11 mouse cellular contexts compared by ENCODE assay signal in the genomic region with DNA sequence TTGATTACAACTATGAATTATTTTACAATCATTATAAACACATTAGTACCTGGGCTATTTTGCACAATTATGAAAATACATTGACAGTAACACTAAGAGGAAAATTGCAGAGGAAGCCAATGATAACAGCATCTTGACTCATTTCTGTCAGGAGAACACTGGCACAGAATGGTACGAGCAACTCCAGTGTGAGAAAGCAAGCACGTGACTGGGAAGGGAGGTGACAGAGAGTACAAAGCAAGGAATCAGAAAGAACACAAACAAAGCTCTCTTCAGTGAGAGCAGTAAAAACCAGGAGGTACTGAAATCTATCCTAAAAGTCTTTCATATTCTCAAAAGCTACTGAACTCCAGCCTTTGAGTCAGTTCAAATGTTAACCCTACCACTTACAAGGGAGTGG. TPM values are rescaled to one million over a fixed set of nuclear protein-coding genes. Genes with fewer than 3 reads are reported as not detected.
DNase-seq lines count a peak whose midpoint lies in the region; ATAC-seq and TF ChIP-seq lines count a peak whose summit lies in the region.
"Had no signal": no experiment of that assay in that cellular context is flagged by ENCODE, and none has a peak within 500 bp of the region (broad histone marks: within the 10 kb centered on the region; RNA-seq: fewer than 3 reads in every experiment).

No protein-coding gene starts in this region.

- no peak for TF ChIP-seq CTCF in C2C12 (IDR thresholded peaks at IDR 0.05; ENCODE audit: control insufficient read depth, insufficient read depth, insufficient read length)

- H3K4me2 ChIP-seq in heart, embryonic 13.5 days = no peak overlapping the region
- H3K4me2 ChIP-seq in heart, embryonic 16.5 days (ENCODE audit: low read depth, low read length) = no peak overlapping the region
- H3K4me2 ChIP-seq: embryonic facial prominence, embryonic 13.5 days; liver, embryonic 12.5 days had no signal

- H3K4me3 ChIP-seq in heart, embryonic 13.5 days = no peak overlapping the region
- no peak overlapping the region for H3K4me3 ChIP-seq in C2C12 (ENCODE audit: insufficient read depth, poor library complexity, severe bottlenecking)
- no peak overlapping the region for H3K4me3 ChIP-seq in heart, embryonic 16.5 days (ENCODE audit: low read length)
- H3K4me3 ChIP-seq in midbrain, embryonic 10.5 days = no peak overlapping the region
- H3K4me3 ChIP-seq: embryonic facial prominence, embryonic 13.5 days; liver, embryonic 12.5 days had no signal

- peaks cover 5% of the 10 kb centered on the region; the same call in 1 of the 2 replicates for H3K36me3 ChIP-seq in heart, embryonic 13.5 days
- no peaks in the 10 kb centered on the region for H3K36me3 ChIP-seq in C2C12 (ENCODE audit: control insufficient read depth, insufficient read depth)
- H3K36me3 ChIP-seq in heart, embryonic 16.5 days (ENCODE audit: control insufficient read depth, insufficient read depth) = no peaks in the 10 kb centered on the region
- H3K36me3 ChIP-seq in midbrain, embryonic 10.5 days = peaks cover 28% of the 10 kb centered on the region
- H3K36me3 ChIP-seq: liver, embryonic 12.5 days had no signal

- peaks cover 2% of the 10 kb centered on the region for H3K79me3 ChIP-seq in C2C12 (ENCODE audit: low read depth)

- no peak for DNase-seq in heart, postnatal 14 days
- peak; percentile 50 for DNase-seq in 3T3-L1 (ENCODE audit: low read depth, low spot score)
- no peak for DNase-seq in midbrain, embryonic 10.5 days (ENCODE audit: low spot score)

- no peaks in the 10 kb centered on the region for H3K9me3 ChIP-seq in heart, embryonic 13.5 days
- no peaks in the 10 kb centered on the region for H3K9me3 ChIP-seq in heart, embryonic 16.5 days (replicated peaks; ENCODE audit: control insufficient read depth, low read length)
- H3K9me3 ChIP-seq in midbrain, embryonic 10.5 days (replicated peaks) = no peaks in the 10 kb centered on the region
- H3K9me3 ChIP-seq: embryonic facial prominence, embryonic 13.5 days; liver, embryonic 12.5 days had no signal

- H3K79me2 ChIP-seq in C2C12 (ENCODE audit: control insufficient read depth, insufficient read depth) = peaks cover 6% of the 10 kb centered on the region

- WGBS in heart, embryonic 13.5 days = 13% methylated on average over 2 of the region's 2 CpGs
- 15% methylated on average over 2 of the region's 2 CpGs for WGBS in heart, embryonic 16.5 days
- 41% methylated on average over 2 of the region's 2 CpGs for WGBS in midbrain, embryonic 10.5 days

- no peak overlapping the region for H3K9ac ChIP-seq in heart, embryonic 13.5 days
- H3K9ac ChIP-seq in heart, embryonic 16.5 days (ENCODE audit: low read length) = no peak overlapping the region
- H3K9ac ChIP-seq: embryonic facial prominence, embryonic 13.5 days; liver, embryonic 12.5 days had no signal

- H3K27ac ChIP-seq in heart, embryonic 13.5 days (replicated peaks) = peak overlapping the region; percentile 34; the same call in 1 of the 2 replicates
- no peak overlapping the region for H3K27ac ChIP-seq in heart, embryonic 16.5 days (ENCODE audit: low read length)
- no peak overlapping the region for H3K27ac ChIP-seq in midbrain, embryonic 10.5 days (replicated peaks)
- H3K27ac ChIP-seq: embryonic facial prominence, embryonic 13.5 days; liver, embryonic 12.5 days had no signal

- H3K4me1 ChIP-seq in heart, embryonic 13.5 days = peaks cover 23% of the 10 kb centered on the region
- H3K4me1 ChIP-seq in heart, embryonic 16.5 days (ENCODE audit: control insufficient read depth, insufficient read depth, low read length) = peaks cover 9% of the 10 kb centered on the region
- 0 out of 2 replicates have a peak, but pooled peaks cover 2% of the 10 kb centered on the region for H3K4me1 ChIP-seq in midbrain, embryonic 10.5 days
- H3K4me1 ChIP-seq: embryonic facial prominence, embryonic 13.5 days had no signal

- intact Hi-C loops in heart, postnatal 14 days (cut with DNase I) = loop anchor here (5.0 kb wide), 1 partner anchor 39 kb away; no protein-coding TSS in a partner anchor

- no peaks in the 10 kb centered on the region for H3K27me3 ChIP-seq in heart, embryonic 13.5 days (replicated peaks)
- H3K27me3 ChIP-seq in C2C12 (ENCODE audit: control insufficient read depth, insufficient read depth, insufficient read length) = no peaks in the 10 kb centered on the region
- H3K27me3 ChIP-seq in heart, embryonic 16.5 days (ENCODE audit: control insufficient read depth, insufficient read depth, low read length) = no peaks in the 10 kb centered on the region
- H3K27me3 ChIP-seq in midbrain, embryonic 10.5 days (ENCODE audit: low read depth, poor library complexity, severe bottlenecking) = no peaks in the 10 kb centered on the region
- H3K27me3 ChIP-seq: embryonic facial prominence, embryonic 13.5 days; liver, embryonic 12.5 days had no signal

- H3ac ChIP-seq in C2C12 (ENCODE audit: control insufficient read depth, insufficient read length, low read depth) = no peak overlapping the region

- ATAC-seq in heart, embryonic 13.5 days (ENCODE audit: extremely low read depth, insufficient number of reproducible peaks, low FRiP score, low TSS enrichment) = no peak
- ATAC-seq in heart, embryonic 16.5 days (replicated peaks; ENCODE audit: extremely low read depth, insufficient read depth, low FRiP score) = peak; percentile 65; the same call in 1 of the 2 replicates
- ATAC-seq in cerebellum, adult (ENCODE audit: insufficient number of reproducible peaks, low FRiP score, low TSS enrichment) = no peak
- ATAC-seq: hindbrain, embryonic 16.5 days; liver, embryonic 12.5 days; midbrain, embryonic 16.5 days had no signal

TF ChIP-seq in C2C12, 6 proteins besides CTCF, POLR2A, EP300 and RAD21:
- TF ChIP-seq CEBPB (IDR thresholded peaks at IDR 0.05; ENCODE audit: low read depth) (no peak), USF1 (IDR thresholded peaks at IDR 0.05; ENCODE audit: low read depth) (peak; percentile 81), MYOG (IDR thresholded peaks at IDR 0.05; ENCODE audit: control insufficient read depth, extremely low read depth, insufficient read length) (no peak), MYOD1 (IDR thresholded peaks at IDR 0.05; ENCODE audit: control insufficient read depth, insufficient read length, low read depth) (no peak), MAX (IDR thresholded peaks at IDR 0.05) (no peak), FOSL1 (IDR thresholded peaks at IDR 0.05; ENCODE audit: insufficient read depth, low read length, poor library complexity, severe bottlenecking) (no peak)

RNA-seq across cellular contexts. Expression of gene Usp54, which starts 24.4 kb away (rescaled TPM):
- 3.9 and 5.5 TPM in 2 replicates for polyA plus RNA-seq in heart, embryonic 13.5 days (2015; fragmentation: Nextera tagmentation; extraction: Ambion mirVana)
- total RNA-seq in heart, postnatal 14 days (2021) = 10 to 100 TPM; 12.6 to 16.6 TPM
- polyA plus RNA-seq in C2C12 (2012; fragmentation: generic; extraction: Trizol) = 3.3 TPM
- polyA plus RNA-seq in heart, embryonic 16.5 days (2015; fragmentation: Nextera tagmentation; extraction: Ambion mirVana) = 3.8 and 4.5 TPM in 2 replicates
- 14.2 and 14.3 TPM in 2 replicates for polyA plus RNA-seq in midbrain, embryonic 10.5 days (2016; fragmentation: Nextera tagmentation; extraction: Ambion mirVana)

RNA-seq across cellular contexts. Expression of gene Myoz1, which starts 39.9 kb away (rescaled TPM):
- polyA plus RNA-seq in heart, embryonic 13.5 days (2015; fragmentation: Nextera tagmentation; extraction: Ambion mirVana) = 14.3 and 19.2 TPM in 2 replicates
- total RNA-seq in heart, postnatal 14 days (2021) = 1 to 10 TPM in 1 of 2 experiments, under 1 TPM in 1; 0.88 to 1.7 TPM
- 0.50 TPM for polyA plus RNA-seq in C2C12 (2012; fragmentation: generic; extraction: Trizol)
- polyA plus RNA-seq in heart, embryonic 16.5 days (2015; fragmentation: Nextera tagmentation; extraction: Ambion mirVana) = 12.0 and 14.9 TPM in 2 replicates
- not detected in 2 replicates for polyA plus RNA-seq in midbrain, embryonic 10.5 days (2016; fragmentation: Nextera tagmentation; extraction: Ambion mirVana)
- polyA plus RNA-seq: liver, embryonic 12.5 days had no signal

RNA-seq across cellular contexts. Expression of gene Synpo2l, which starts 51.7 kb away (rescaled TPM):
- polyA plus RNA-seq in heart, embryonic 13.5 days (2015; fragmentation: Nextera tagmentation; extraction: Ambion mirVana) = 131 and 134 TPM in 2 replicates
- 100 to 1,000 TPM in 1 of 2 experiments, 10 to 100 TPM in 1; 94.3 to 117 TPM for total RNA-seq in heart, postnatal 14 days (2021)
- polyA plus RNA-seq in C2C12 (2012; fragmentation: generic; extraction: Trizol) = 42.3 TPM
- polyA plus RNA-seq in heart, embryonic 16.5 days (2015; fragmentation: Nextera tagmentation; extraction: Ambion mirVana) = 172 and 183 TPM in 2 replicates
- 0.07 and 0.11 TPM in 2 replicates for polyA plus RNA-seq in midbrain, embryonic 10.5 days (2016; fragmentation: Nextera tagmentation; extraction: Ambion mirVana)

RNA-seq across cellular contexts. Expression of gene Sec24c, which starts 57.7 kb away (rescaled TPM):
- polyA plus RNA-seq in heart, embryonic 13.5 days (2015; fragmentation: Nextera tagmentation; extraction: Ambion mirVana) = 68.8 and 69.5 TPM in 2 replicates
- total RNA-seq in heart, postnatal 14 days (2021) = 100 to 1,000 TPM in 1 of 2 experiments, 10 to 100 TPM in 1; 98.8 to 101 TPM
- 63.4 TPM for polyA plus RNA-seq in C2C12 (2012; fragmentation: generic; extraction: Trizol)
- polyA plus RNA-seq in heart, embryonic 16.5 days (2015; fragmentation: Nextera tagmentation; extraction: Ambion mirVana) = 73.2 and 76.2 TPM in 2 replicates
- 103 and 114 TPM in 2 replicates for polyA plus RNA-seq in midbrain, embryonic 10.5 days (2016; fragmentation: Nextera tagmentation; extraction: Ambion mirVana)

Comparison
In these comparisons a context has a peak if more than half of its experiments do, and no peak if none do; other contexts are left out.
1. RNA of gene Synpo2l, which starts 51.7 kb away (polyA plus RNA-seq): 172 to 183 TPM in heart, embryonic 16.5 days, 131 to 134 TPM in heart, embryonic 13.5 days and 42.3 TPM in C2C12 (single experiment); 0.07 to 0.11 TPM in midbrain, embryonic 10.5 days; every median in the first group is over 10 times any median in the second.